Mouse (Mus musculus): ENCODE results near the gene Sirpb1c.
"Not testable (repeated sequence)": the region's sequence is repeated elsewhere in the genome, so short reads cannot be mapped to it uniquely, and the experiment has no call there.

Gene Sirpb1c

DNA sequence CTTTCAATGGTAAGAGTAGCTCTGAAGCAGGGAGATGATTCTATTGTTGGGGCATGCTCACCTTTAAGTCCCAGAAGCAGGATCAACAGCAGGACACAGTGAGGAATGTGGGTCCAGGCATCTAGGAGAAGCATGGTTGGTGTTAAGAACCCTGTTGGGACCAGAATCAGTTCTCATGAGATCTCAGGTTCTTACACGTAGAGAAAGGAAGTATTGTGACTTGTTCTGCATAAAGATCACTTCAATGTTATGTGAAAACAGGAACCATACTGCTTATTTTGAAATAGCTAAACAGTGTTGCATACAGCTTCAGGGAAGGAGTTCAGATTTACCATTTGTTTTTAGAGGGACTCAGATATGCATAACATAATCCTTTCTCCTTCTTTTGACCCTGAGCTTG lies at the start of gene Sirpb1c:
Sirpb1c (minus strand) TSS at position 249 of the 400 bp plus-strand sequence.
- not testable (repeated sequence) for DNase-seq (ENCODE audit: low spot score)

DNA sequence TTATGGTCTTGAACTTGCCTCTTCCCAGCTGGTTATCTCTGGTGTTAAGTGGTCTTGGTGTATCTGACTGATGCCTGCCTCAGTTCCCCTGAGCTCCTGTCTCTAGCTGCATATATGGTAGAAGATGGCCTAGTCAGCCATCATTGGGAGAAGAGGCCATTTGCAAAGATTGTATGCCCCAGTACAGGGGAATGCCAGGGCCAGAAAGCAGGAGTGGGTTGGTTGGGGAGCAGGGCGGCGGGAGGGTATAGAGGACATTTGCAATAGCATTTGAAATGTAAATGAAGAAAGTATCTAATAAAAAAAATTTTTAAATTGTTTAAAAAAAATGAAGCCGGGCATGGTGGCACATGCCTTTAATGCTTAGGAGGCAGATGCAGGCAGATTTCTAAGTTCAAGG lies 38.1 kb upstream of the Sirpb1c start:
- no peak for DNase-seq (ENCODE audit: low spot score)

DNA sequence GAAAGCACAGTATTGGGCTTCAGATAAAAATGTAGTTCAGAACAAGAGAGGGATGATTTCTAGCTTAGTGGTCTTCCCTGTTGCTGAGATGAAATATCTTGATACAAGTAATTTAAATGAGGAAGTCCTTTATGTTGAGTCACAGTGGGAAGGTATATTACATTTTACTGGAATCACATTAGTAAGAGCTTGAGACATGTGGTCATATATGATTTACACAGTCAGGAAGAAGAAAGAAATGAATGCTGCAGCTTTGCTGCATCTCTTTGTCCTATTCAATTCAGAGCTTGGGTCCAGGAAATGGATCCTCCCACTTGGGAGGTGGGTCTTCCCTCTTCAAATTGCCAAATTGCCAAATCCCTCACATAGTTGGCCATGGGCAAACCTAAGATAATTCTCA lies 7.4 kb upstream of the Sirpb1c start:
- DNase-seq (ENCODE audit: low spot score), result not testable (repeated sequence)

DNA sequence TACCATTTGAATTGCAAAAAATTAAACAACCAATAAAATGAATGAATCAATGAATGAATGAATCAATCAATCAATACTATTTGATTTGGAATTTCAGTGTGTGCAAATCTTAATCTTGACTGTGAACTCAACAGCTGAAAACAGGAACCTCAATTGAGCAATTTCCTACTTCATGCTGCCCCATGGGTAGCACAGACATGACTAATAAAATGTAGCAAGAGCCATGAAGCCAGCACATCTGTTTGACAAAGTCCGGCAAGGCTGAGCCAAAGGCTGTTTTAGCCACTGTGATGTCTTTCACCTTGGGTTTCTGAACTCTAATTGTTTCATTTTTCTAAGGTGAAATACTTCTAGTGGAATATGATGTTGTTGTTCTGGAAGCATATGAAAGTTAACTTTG lies 1.6 kb upstream of the Sirpb1c start:
- no peak for DNase-seq (ENCODE audit: low spot score)

DNA sequence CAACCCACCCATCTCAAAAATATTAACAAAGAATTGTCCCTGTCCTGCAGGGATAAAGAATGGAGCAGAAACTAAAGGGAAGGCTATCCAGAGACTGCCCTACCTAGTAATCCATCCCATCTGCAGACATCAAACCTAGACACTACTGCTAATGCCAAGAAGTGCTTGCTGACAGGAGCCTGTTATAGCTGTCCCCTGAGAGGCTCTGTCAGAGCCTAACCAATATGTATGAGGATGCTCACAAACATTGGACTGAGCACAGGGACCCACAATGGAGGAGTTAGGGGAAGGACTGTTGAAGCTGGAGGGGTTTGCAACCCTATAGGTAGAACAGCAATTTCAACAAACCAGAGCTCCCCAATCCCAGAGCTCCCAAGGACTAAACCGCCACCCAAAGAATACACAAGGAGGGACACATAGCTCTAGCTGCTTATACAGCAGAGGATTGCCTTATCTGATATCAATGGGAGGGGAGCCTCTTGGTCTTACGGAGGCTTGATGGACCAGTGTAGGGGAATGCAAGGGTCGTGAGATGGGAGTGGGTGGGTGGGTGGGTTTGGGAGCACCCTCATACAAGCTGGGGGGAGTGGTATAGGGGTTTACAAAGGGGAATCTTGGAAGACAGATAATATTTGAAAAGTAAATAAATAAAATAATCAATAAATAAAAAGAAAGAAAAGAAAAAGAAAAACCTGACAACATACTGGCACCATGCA lies 838 bp downstream of the Sirpb1c start:
- DNase-seq (ENCODE audit: low spot score), result no peak

DNA sequence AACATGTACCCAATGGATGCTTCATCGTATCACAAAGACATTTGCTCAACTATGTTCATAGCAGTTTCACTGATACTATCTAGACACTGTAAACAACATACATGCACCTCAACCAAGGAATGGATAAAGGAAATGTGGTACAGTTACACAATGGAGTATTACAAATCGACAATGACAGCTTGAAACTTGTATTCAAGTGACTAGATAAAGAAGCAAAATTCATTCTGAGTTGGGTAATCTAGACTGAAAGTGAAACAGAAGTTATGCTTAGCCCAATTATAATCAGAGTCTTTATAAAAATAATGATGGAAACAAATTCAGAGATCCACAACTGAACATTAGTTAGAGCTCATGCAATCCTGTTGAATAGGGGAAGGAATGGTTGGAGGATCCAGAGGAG lies 74.7 kb downstream of the Sirpb1c start:
- DNase-seq (ENCODE audit: low spot score), result not testable (repeated sequence)

Data from ovary, postnatal 36 days (tissue).